Mouse (Mus musculus): ENCODE results near the gene Zbed4. TPM values are rescaled to one million over a fixed set of nuclear protein-coding genes. Genes with fewer than 3 reads are reported as not detected.
"Not testable (repeated sequence)": the region's sequence is repeated elsewhere in the genome, so short reads cannot be mapped to it uniquely, and the experiment has no call there.

Zbed4 gene
- polyA plus RNA-seq, 1 experiment from 2014 or later, result 13.8 TPM

GRCm38 (mm10) chr15:88766139-88766538 is 14.7 kb downstream of the Zbed4 start:
- not testable (repeated sequence) for H3K4me1 ChIP-seq; H3K27ac ChIP-seq; H3K4me3 ChIP-seq; H3K9me3 ChIP-seq; ATAC-seq (ENCODE audit: insufficient number of reproducible peaks, insufficient read depth, low FRiP score, low TSS enrichment, low read depth); H3K4me2 ChIP-seq; H3K27me3 ChIP-seq; H3K9ac ChIP-seq
- peaks cover 58% of the 10 kb centered on the region for H3K36me3 ChIP-seq
- 98% methylated on average over 2 of the region's 2 CpGs for WGBS

- no peak overlapping the region for H3K9ac ChIP-seq
- H3K4me3 ChIP-seq, result no peak overlapping the region
- no peak for ATAC-seq (ENCODE audit: insufficient number of reproducible peaks, insufficient read depth, low FRiP score, low TSS enrichment, low read depth)
- WGBS, result 71% methylated on average over 1 of the region's 1 CpGs
- H3K4me1 ChIP-seq, result no peaks in the 10 kb centered on the region
- 0 out of 2 replicates have a peak, but pooled peaks cover 2% of the 10 kb centered on the region for H3K9me3 ChIP-seq
- H3K27me3 ChIP-seq, result no peaks in the 10 kb centered on the region
- H3K27ac ChIP-seq, result no peak overlapping the region
- H3K36me3 ChIP-seq, result peaks cover 51% of the 10 kb centered on the region
- H3K4me2 ChIP-seq, result no peak overlapping the region
Observed at GRCm38 (mm10) chr15:88768537-88768936, 17.1 kb downstream of the Zbed4 start.

- not testable (repeated sequence) for ATAC-seq (ENCODE audit: insufficient number of reproducible peaks, insufficient read depth, low FRiP score, low TSS enrichment, low read depth); H3K4me3 ChIP-seq; H3K9ac ChIP-seq; H3K27ac ChIP-seq; H3K27me3 ChIP-seq; H3K9me3 ChIP-seq; H3K4me2 ChIP-seq; H3K4me1 ChIP-seq
- WGBS, result 87% methylated on average over 5 of the region's 5 CpGs
- peaks cover 40% of the 10 kb centered on the region for H3K36me3 ChIP-seq
Observed at GRCm38 (mm10) chr15:88774630-88775029, 23.2 kb downstream of the Zbed4 start.

- no peaks in the 10 kb centered on the region for H3K27me3 ChIP-seq
- H3K9ac ChIP-seq, result no peak overlapping the region
- no peak overlapping the region for H3K4me2 ChIP-seq
- no peaks in the 10 kb centered on the region for H3K4me1 ChIP-seq
- no peak for ATAC-seq (ENCODE audit: insufficient number of reproducible peaks, insufficient read depth, low FRiP score, low TSS enrichment, low read depth)
- H3K4me3 ChIP-seq, result no peak overlapping the region
- H3K9me3 ChIP-seq, result peaks cover 7% of the 10 kb centered on the region; the same call in 1 of the 2 replicates
- H3K36me3 ChIP-seq, result peaks cover 4% of the 10 kb centered on the region
- H3K27ac ChIP-seq, result no peak overlapping the region
- 80% methylated on average over 4 of the region's 4 CpGs for WGBS
Observed at GRCm38 (mm10) chr15:88792140-88792850, 40.8 kb downstream of the Zbed4 start.

GRCm38 (mm10) chr15:88794729-88795128 is 43.3 kb downstream of the Zbed4 start:
- WGBS, result 80% methylated on average over 5 of the region's 5 CpGs
- not testable (repeated sequence) for H3K27me3 ChIP-seq; ATAC-seq (ENCODE audit: insufficient number of reproducible peaks, insufficient read depth, low FRiP score, low TSS enrichment, low read depth); H3K4me3 ChIP-seq; H3K4me2 ChIP-seq; H3K9me3 ChIP-seq; H3K27ac ChIP-seq; H3K4me1 ChIP-seq; H3K9ac ChIP-seq; H3K36me3 ChIP-seq

GRCm38 (mm10) chr15:88799950-88800371 is 48.5 kb downstream of the Zbed4 start:
- Histone ChIP-seq H3K36me3 (peaks cover 12% of the 10 kb centered on the region), H3K27me3 (no peaks in the 10 kb centered on the region), H3K4me1 (no peaks in the 10 kb centered on the region), H3K27ac (no peak overlapping the region), H3K9me3 (no peaks in the 10 kb centered on the region), H3K9ac (no peak overlapping the region), H3K4me2 (no peak overlapping the region), H3K4me3 (no peak overlapping the region)
- 82% methylated on average over 11 of the region's 11 CpGs for WGBS
- ATAC-seq (ENCODE audit: insufficient number of reproducible peaks, insufficient read depth, low FRiP score, low TSS enrichment, low read depth), result no peak

GRCm38 (mm10) chr15:88800921-88801354 is 49.5 kb downstream of the Zbed4 start:
- no peak overlapping the region for H3K4me2 ChIP-seq
- peaks cover 22% of the 10 kb centered on the region for H3K36me3 ChIP-seq
- H3K4me3 ChIP-seq, result no peak overlapping the region
- no peaks in the 10 kb centered on the region for H3K4me1 ChIP-seq
- no peaks in the 10 kb centered on the region for H3K9me3 ChIP-seq
- whole genome bisulfite sequencing, result 77% methylated on average over 6 of the region's 6 CpGs
- H3K27me3 ChIP-seq, result no peaks in the 10 kb centered on the region
- no peak for ATAC-seq (ENCODE audit: insufficient number of reproducible peaks, insufficient read depth, low FRiP score, low TSS enrichment, low read depth)
- H3K9ac ChIP-seq, result no peak overlapping the region
- H3K27ac ChIP-seq, result no peak overlapping the region

- H3K4me3 ChIP-seq, result no peak overlapping the region
- H3K27ac ChIP-seq, result no peak overlapping the region
- no peaks in the 10 kb centered on the region for H3K27me3 ChIP-seq
- H3K4me2 ChIP-seq, result no peak overlapping the region
- no peak for ATAC-seq (ENCODE audit: insufficient number of reproducible peaks, insufficient read depth, low FRiP score, low TSS enrichment, low read depth)
- H3K36me3 ChIP-seq, result peaks cover 29% of the 10 kb centered on the region
- H3K9me3 ChIP-seq, result no peaks in the 10 kb centered on the region
- 90% methylated on average over 3 of the region's 3 CpGs for WGBS
- no peaks in the 10 kb centered on the region for H3K4me1 ChIP-seq
- no peak overlapping the region for H3K9ac ChIP-seq
Observed at GRCm38 (mm10) chr15:88801903-88802302, 50.4 kb downstream of the Zbed4 start.

GRCm38 (mm10) chr15:88802348-88802747 is 50.9 kb downstream of the Zbed4 start:
- no peak overlapping the region for H3K4me2 ChIP-seq
- peaks cover 29% of the 10 kb centered on the region for H3K36me3 ChIP-seq
- no peak overlapping the region for H3K4me3 ChIP-seq
- no peaks in the 10 kb centered on the region for H3K9me3 ChIP-seq
- no peaks in the 10 kb centered on the region for H3K4me1 ChIP-seq
- H3K9ac ChIP-seq, result no peak overlapping the region
- no peaks in the 10 kb centered on the region for H3K27me3 ChIP-seq
- 85% methylated on average over 6 of the region's 6 CpGs for WGBS
- no peak overlapping the region for H3K27ac ChIP-seq
- no peak for ATAC-seq (ENCODE audit: insufficient number of reproducible peaks, insufficient read depth, low FRiP score, low TSS enrichment, low read depth)

- H3K27ac ChIP-seq, result no peak overlapping the region
- ATAC-seq (ENCODE audit: insufficient number of reproducible peaks, insufficient read depth, low FRiP score, low TSS enrichment, low read depth), result no peak
- H3K4me1 ChIP-seq, result no peaks in the 10 kb centered on the region
- 82% methylated on average over 8 of the region's 8 CpGs for WGBS
- H3K4me2 ChIP-seq, result no peak overlapping the region
- H3K27me3 ChIP-seq, result no peaks in the 10 kb centered on the region
- peaks cover 70% of the 10 kb centered on the region for H3K36me3 ChIP-seq
- no peak overlapping the region for H3K9ac ChIP-seq
- no peak overlapping the region for H3K4me3 ChIP-seq
- H3K9me3 ChIP-seq, result no peaks in the 10 kb centered on the region
Observed at GRCm38 (mm10) chr15:88808121-88808520, 56.7 kb downstream of the Zbed4 start.

GRCm38 (mm10) chr15:88810369-88810768 is 58.9 kb downstream of the Zbed4 start:
- Histone ChIP-seq H3K9ac (no peak overlapping the region), H3K36me3 (peaks cover 74% of the 10 kb centered on the region), H3K27ac (no peak overlapping the region), H3K9me3 (no peaks in the 10 kb centered on the region), H3K4me1 (no peaks in the 10 kb centered on the region), H3K4me2 (no peak overlapping the region), H3K27me3 (no peaks in the 10 kb centered on the region), H3K4me3 (no peak overlapping the region)
- 100% methylated on average over 2 of the region's 2 CpGs for WGBS
- no peak for ATAC-seq (ENCODE audit: insufficient number of reproducible peaks, insufficient read depth, low FRiP score, low TSS enrichment, low read depth)

GRCm38 (mm10) chr15:88813262-88813661 is 61.8 kb downstream of the Zbed4 start:
- Histone ChIP-seq H3K36me3 (peaks cover 66% of the 10 kb centered on the region), H3K27ac (no peak overlapping the region)

More at GRCm38 (mm10) chr15:88813262-88813661, 61.8 kb downstream of the Zbed4 start:
- Histone ChIP-seq H3K9me3 (no peaks in the 10 kb centered on the region), H3K27me3 (no peaks in the 10 kb centered on the region), H3K9ac (no peak overlapping the region), H3K4me2 (no peak overlapping the region), H3K4me1 (peaks cover 2% of the 10 kb centered on the region), H3K4me3 (no peak overlapping the region)
- no peak for ATAC-seq (ENCODE audit: insufficient number of reproducible peaks, insufficient read depth, low FRiP score, low TSS enrichment, low read depth)
- 87% methylated on average over 3 of the region's 3 CpGs for WGBS

All from embryonic facial prominence, embryonic 13.5 days (tissue).